ENCODE assay signal across 13 mouse cellular contexts in genomic region chr15:56497757-56498156, GRCm38 (mm10).
"Had no signal": no experiment of that assay in that cellular context is flagged by ENCODE, and none has a peak within 500 bp of the region (broad histone marks: within the 10 kb centered on the region; RNA-seq: fewer than 3 reads in every experiment).

No protein-coding gene starts in this region.

- H3K4me2 ChIP-seq: limb, embryonic 12.5 days; liver, embryonic 13.5 days; lung, embryonic 15.5 days; midbrain, embryonic 12.5 days had no signal

- DNase-seq: kidney, postnatal 25 days; liver; liver, embryonic 13.5 days; liver, postnatal 0 days; lung, postnatal 14 days; right cerebral cortex, adult 18-20 months; right cerebral cortex, postnatal 25 days; thymus, adult 18-20 months; thymus, postnatal 14 days had no signal

- ATAC-seq: liver, postnatal 0 days; midbrain, embryonic 16.5 days had no signal

- H3K4me3 ChIP-seq: limb, embryonic 12.5 days; liver, embryonic 13.5 days; lung, embryonic 15.5 days; midbrain, embryonic 12.5 days had no signal

- H3K9me3 ChIP-seq: limb, embryonic 12.5 days; liver, embryonic 13.5 days; lung, embryonic 15.5 days; midbrain, embryonic 12.5 days had no signal

- H3K9ac ChIP-seq: limb, embryonic 12.5 days; liver, embryonic 13.5 days; liver, postnatal 0 days; lung, embryonic 15.5 days; midbrain, embryonic 12.5 days had no signal

- H3K27me3 ChIP-seq: limb, embryonic 12.5 days; liver, embryonic 13.5 days; lung, embryonic 15.5 days; midbrain, embryonic 12.5 days had no signal

- H3K27ac ChIP-seq: limb, embryonic 12.5 days; liver, embryonic 13.5 days; lung, embryonic 15.5 days; midbrain, embryonic 12.5 days had no signal

- H3K4me1 ChIP-seq: limb, embryonic 12.5 days; liver, embryonic 13.5 days; lung, embryonic 15.5 days; midbrain, embryonic 12.5 days had no signal

- H3K36me3 ChIP-seq: limb, embryonic 12.5 days; liver, embryonic 13.5 days; lung, embryonic 15.5 days; midbrain, embryonic 12.5 days had no signal
